Mouse (Mus musculus) spleen, adult 2 months (tissue): Measurements from ENCODE around the gene Psmd11.

Experiments used
- CTCF ChIP-seq: fragments of 200-500 bp; IDR thresholded peaks from 2 replicates; pipeline ENCODE4 v1.5.1; 2011; ENCODE audit warnings: mild to moderate bottlenecking, inconsistent platforms; ENCODE audit not compliant: insufficient read depth, insufficient read length, insufficient replicate concordance; ENCODE audit errors: extremely low read depth
- POLR2A ChIP-seq: fragments of 200-500 bp; IDR thresholded peaks from 2 replicates; pipeline ENCODE4 v1.6.1; 2011; ENCODE audit warnings: low read depth, low read length, inconsistent platforms

DNA sequence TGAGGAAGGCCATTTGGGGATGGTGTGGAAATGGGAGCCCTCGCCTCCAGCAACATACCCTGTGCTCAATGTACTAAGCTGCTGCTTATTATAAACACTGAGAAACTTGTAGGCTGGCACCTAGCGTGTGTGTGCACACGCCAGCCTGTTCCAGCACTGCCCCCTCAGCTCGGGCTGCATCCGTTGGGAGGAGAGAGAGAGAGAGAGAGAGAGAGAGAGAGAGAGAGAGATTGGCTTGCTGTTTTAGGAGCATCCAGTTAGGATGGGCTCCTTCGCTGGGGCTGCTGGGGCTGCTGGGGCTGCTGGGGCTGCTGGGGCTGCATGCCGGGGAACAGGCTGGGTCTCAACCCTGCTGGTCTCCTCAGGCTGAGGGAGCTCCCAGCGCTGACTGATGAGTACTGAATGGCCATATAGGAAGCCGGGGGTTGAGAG, 56.7 kb downstream of the Psmd11 start:
- TF ChIP-seq POLR2A (no peak), CTCF (no peak)
